Mouse (Mus musculus): ENCODE measurements at regions not wholly inside any gene's neighbourhood (a gene's known extent, or its start where the extent isn't known, plus 50 kb on each side); places are given as distances from the start of the nearest gene placed in this dataset.

DNA sequence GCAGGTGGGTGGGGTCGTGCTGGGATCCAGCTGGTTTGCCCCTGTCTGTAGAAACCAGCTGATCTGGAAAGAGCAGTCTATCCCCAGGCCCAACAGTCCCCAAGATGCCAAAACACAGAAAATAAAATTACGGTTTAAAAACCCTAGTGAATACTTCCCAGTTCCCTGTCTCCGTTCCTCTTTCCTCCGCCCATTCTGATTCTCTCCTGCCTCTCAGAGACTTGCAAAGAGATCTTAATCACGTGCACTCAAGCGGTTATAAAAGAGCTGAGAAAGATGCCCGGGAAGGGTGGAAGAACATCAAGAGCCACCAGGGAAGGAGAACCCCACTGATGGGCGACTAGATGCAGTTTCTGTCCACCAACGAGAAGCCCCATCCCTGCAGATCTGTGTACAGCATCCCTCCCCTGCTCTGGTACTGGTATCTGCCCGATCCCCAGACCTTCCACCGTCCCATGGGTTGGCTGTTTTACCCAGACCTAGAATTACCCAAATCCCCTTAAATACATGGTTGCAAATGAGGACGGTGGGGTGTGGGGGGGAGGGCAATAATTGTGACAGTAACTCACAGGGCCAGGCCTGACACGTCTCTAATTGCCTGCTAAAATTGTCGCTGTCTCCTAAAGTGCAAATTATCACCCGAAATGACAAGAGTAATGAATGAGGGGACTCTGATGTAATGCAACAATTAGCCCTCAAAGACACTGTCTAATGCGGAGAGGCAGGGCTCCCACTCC lies 202.1 kb downstream of the Cryba4 start:
- TF ChIP-seq TAL1 (IDR thresholded peaks at IDR 0.05; ENCODE audit: low read length): no peak
- TF ChIP-seq GATA1 (IDR thresholded peaks at IDR 0.05; ENCODE audit: low read length): no peak

Measured in erythroblast, embryonic 14.5 days (primary cell).